Mouse (Mus musculus): Measurements from ENCODE around the gene Isx. TPM values are rescaled to one million over a fixed set of nuclear protein-coding genes. Genes with fewer than 3 reads are reported as not detected.

The Isx gene
- polyA plus RNA-seq (2021; fragmentation: Nextera tagmentation) = not detected in 2 replicates
- long read RNA-seq, experiment 1 = 0 reads
- long read RNA-seq, experiment 2 = 0 reads

DNA sequence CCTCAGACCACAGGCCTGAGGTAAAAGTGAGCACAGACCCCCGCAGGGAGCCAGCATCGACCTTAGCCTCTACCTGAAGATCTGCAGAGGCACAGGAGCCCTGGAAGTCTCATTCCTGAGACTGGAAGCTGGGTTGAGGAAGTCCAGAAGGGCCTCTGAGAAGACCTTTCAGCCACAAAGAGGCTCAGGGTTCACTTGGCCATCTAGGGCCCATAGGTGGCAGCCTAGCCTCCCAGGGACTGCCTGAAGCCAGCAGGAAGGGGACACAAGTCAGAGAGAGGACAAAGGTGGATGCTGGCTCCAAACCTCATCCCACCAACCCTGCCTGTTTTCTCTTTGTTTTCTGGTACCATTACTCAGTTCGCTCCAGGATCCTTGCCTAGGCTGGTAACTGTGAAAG, at the start of gene Isx:
Gene Isx, plus strand, starts transcription at position 234 of the 400 bp plus-strand sequence.

Other genes with a start within 250 kb of the Isx start
- 33.2 and 34.3 TPM in 2 replicates for gene Hmgxb4, start 120.2 kb downstream of the Isx start, polyA plus RNA-seq (2021; fragmentation: Nextera tagmentation)
- gene Tom1, start 160.5 kb downstream of the Isx start, polyA plus RNA-seq (2021; fragmentation: Nextera tagmentation) = 61.2 and 64.5 TPM in 2 replicates
- gene Hmox1, start 220.4 kb downstream of the Isx start, polyA plus RNA-seq (2021; fragmentation: Nextera tagmentation) = 2.7 and 3.3 TPM in 2 replicates
- gene Mcm5, start 236.4 kb downstream of the Isx start, polyA plus RNA-seq (2021; fragmentation: Nextera tagmentation) = 3.4 and 4.3 TPM in 2 replicates